Mouse (Mus musculus) NIH3T3 (cell line): Measurements from ENCODE around the gene Smim24.

Experiments
- DNase-seq: peaks from one replicate; pipeline ENCODE4 v3.0.0-alpha.2; 2012; ENCODE audit warnings: low read depth

The Smim24 gene

DNA sequence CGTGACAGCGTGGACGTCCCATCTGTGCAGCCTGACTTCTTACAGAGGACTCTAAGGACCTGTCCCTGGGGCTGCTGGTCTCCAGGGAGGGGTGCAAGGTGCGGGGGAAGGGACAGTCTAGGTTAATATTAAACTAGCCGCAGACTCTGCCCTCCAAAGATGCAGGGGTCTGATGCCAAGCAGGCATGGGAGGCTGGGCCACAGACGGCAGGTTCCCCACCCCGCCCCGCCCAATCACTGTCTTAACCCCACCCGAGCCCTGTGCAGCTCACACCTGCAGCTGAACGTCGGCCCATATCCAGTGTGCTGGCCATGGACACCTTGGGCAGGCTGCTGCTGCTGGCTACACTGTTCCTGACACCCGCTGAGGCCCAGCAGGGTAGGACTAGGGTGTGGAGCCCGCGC is at the start of gene Smim24:
Gene Smim24 (plus strand): TSS at position 271 of the 405 bp plus-strand sequence.
- no peak for DNase-seq

DNA sequence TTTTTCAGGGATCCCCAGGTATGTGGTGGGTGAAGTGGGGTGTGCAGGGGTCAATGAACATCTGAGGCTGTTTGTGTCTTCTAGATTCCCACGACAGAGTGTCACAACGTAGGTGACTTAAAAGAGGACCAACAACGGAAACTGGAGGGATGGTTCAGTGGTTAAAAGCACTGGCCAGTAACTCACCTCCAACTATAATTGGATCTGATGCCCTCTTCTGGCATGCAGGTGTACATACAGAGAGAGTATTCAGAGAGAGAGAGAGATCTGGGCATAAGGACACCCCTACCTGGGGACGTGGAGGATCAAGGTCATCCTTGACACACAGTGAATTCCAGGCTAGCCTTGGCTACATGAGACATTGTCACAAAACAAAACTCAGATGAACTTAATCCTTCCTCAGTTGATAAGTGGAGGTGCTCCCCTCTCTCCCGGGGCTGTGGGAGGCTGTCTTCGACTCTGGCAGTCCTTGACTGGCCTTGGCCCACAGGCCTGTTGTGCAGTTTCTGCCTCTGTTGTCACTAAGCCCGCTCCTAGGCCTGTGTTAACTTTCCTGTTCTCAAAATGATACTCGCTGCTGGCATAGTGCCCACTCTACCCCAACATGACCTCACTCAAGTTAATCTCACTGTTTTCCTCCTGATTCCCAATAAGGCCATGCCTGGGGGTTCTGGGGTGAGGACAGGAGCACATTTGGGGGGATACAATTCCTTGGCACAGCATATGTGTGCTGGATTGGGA is 48.3 kb upstream of the Smim24 start:
- DNase-seq, result peak; percentile 43

DNA sequence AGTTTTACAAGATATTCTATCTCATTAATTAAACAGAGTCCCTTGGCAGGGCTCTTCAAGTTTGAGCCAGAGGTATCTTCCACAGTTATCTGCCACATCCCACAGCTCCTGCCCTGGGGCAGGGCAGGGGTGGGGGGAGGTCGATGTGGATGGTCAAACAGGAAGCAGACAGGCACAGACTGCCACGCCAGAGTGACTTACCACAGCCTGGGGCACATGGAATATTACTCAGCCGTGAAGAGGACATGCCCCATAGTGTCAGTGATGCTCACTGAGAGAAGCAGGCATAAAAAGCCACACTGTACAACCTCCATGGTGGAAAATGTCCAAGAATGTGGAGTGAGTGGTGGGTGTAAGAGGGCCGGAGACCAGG is 47.7 kb upstream of the Smim24 start:
- no peak for DNase-seq

DNA sequence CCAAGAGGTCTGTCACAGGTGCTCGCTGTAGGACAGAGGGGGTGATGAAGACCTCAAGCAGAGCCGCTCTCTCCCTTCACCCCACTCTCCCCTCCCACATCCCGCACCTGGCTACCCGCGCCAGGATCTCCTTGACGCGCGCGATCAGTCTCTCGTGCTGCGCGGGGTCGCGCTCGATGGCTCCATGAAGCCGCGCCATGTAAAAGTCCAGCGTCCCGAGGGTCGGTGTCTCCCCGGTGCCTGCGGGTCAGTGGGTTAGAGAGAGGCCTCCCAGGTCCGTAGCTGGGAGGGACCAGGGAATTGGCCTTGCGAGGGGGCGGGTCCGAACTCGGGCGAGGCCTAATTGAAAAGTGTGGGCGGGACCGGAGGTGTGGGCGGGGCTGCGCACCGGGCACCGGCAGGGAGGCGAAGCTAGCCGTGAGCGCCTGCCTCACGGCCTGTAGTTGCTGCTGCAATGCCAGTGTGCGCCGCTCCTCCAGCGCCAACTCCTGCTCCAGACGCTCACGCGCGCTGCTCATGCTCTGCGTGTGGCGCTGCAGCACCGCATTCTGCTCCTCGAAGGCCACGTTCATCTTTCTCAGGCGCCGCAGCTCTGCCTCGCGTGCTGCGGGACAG is 46.3 kb upstream of the Smim24 start:
- no peak for DNase-seq

DNA sequence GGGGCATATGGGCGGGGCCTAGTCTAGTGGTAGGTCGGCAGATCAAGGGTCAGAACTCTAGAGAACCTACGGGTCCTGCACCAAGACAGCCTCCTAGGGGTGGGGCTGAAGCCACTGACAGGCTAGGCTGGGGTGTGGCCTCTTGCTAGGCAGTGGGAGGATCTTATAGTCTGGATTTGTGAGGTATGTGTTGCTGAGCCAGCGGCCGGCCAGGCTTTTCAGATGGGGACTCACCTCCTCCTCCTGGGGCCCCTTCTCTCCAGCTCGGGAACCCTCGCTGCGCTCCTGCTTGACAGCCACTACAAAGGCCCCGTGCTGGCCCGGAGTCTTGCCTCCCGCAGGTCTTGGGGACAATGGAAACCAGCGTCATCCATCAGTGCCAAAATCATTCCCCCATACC is 43.7 kb upstream of the Smim24 start:
- DNase-seq, result peak; percentile 74

DNA sequence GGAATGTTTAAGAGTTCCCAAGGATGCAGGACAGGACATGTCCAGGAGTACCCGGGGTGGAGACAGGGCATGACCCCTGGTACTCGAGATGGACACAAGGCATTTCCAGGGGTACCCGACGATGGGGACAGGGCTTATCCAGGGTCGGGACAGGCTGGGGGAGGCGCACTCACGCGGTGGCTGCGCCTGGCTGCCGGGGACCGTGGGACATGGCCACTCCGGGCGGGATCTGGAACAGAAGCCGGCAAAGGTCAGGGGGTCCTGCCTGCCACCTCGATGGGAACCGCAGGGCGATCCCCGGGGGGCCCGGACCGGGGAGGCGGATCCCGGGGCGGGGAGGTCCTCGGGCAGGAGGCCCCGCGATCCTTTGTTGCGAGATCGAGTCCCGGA is 42.9 kb upstream of the Smim24 start:
- no peak for DNase-seq

DNA sequence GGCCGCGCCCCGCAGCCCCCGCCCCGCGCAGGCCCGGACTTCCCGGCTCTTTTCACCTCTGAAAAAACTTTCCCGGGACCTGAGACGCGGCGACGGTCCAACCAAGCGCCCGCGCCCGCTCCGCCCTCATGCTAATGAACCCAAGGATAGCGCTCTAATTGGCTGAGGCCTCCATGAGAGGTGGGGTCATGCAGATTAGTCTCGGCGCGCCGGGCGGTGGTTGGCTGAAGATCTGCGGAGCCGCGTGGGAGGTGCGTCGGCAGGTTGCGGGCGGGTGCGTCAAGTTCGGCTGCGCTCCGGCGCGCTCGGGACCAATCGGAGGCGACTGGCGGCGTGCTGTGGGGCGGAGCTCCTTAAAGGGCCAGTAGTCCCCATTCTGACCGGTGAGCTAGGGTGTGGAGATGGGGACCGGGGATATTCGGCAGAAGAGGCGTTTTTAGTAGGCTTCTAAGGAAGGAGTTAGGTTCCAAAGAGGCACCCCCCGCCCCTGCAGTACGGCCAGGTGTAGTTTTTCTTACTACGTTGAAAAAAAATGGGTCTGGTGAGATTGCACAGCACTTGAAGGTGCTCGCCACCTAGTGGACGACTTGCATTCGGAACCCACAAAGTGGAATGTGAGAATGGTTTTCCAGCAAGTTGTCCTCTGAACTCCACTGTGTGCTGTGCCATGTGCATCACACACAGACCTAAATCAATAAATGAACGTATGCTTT is 42.3 kb upstream of the Smim24 start, which contains the start of gene Hmg20b:
Gene Hmg20b (minus strand): TSS at position 130 of the 713 bp plus-strand sequence.
- DNase-seq, result peak; percentile 100

DNA sequence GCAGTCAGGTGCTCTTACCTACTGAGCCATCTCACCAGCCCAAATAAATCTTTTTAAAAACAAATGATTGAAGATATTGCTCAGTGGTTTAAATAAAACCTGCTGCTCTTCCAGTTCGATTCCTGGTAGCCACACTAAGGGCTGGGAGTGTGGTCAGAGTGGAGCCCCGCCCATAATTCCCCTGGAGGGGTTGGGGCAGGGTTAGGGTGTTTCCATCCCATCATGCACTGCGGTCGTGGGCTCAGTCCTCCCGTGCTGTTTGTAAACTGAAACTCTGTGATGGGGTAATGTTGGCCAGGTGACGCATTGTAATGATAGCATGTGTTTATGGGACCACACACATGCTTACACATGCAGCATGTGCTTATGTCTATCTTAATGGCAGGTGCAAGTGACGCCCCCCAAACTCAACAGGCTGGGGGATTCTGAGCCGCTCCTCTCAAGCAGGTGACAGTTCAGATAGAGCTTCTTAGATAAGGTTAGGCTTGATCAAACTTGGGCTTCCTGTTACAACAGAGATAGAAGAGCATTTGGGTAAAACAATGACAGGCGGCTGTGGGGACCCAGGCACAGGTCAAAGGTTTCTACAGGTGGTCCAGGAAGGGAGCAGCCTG is 41.1 kb upstream of the Smim24 start:
- peak; percentile 62 for DNase-seq

DNA sequence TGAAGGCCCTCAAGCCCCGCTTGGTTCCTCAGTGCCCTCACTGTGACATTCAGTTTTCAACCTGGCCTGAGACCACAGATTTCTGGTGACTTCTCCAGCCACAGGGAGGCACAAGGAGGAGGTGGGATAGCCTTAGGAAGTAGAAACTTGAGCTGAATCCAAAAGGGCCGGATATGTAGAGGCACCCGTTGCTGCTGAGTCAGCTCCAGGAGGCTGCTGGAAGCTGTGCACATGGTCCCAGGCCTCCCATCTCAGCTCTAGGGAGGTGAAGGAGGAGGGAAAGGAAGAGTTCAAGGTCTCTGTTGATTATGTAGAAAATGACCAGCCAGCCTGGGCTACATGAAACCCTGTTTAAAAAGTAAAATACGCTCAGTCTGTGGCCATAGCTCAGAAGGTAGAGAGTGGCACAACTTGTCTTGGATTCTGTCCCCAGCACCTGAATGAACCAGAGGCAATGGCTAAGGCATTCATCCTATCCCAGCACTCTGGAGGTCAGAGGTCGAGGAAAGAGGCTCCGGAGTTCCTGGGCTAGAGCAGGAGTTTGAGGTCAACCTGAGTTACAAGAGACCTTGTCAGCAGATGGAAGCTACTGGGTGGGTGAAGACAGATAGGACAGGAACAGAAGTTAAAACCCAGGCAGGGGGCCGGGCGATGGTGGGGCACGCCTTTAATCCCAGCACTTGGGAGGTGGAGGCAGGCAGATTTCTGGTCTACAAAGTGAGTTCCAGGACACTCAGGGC is 37.9 kb upstream of the Smim24 start:
- peak; percentile 69 for DNase-seq

DNA sequence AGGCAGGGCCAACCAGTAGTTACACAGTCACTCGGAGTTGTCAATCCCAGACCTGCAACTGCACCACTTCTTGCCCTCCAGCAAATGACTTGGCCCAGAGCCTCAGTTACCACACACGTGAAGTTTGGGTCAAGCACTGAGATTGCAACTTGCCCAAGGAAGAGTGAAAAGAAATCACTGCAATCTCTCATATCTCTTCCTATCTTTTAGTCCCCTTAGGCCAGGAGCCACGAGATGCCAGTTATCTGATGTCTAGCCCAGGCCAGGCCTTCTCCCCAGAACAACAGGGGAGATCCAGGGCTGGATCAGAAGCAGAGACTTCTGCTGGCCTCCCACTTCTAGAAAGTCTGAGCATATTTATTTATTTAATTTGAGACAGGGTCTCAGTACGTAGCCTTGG is 37.3 kb upstream of the Smim24 start:
- DNase-seq, result no peak

DNA sequence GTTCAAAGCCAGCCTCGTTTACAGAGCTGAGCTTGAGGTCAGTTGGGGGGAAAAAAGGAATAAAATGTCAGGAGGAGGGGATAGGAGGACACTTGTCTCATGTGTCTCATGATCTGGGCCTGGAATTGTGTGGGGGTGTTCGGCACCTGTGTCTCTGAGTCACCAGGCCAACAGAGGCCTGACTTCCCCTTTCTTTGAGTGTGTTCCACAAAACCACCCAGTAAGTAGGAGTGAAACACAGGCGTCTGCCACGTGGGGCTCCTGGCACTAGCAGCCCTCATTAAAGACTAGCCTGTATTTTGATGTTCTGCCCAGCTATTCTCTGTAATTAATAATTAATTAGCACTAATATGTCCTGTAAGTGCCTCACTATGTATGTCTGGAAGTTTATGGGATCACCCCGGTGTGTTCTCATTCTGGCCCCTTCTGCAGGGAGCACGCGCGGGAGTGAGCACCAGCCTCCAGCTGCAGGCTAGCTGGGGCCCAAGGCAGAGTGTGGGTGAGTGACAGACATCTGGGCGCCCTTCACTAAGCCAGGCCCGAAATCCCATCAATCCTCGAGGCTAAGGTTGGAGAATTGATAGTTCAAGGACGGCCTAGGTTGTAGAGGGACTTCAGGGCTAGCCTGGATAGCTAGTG is 36.4 kb upstream of the Smim24 start:
- no peak for DNase-seq

DNA sequence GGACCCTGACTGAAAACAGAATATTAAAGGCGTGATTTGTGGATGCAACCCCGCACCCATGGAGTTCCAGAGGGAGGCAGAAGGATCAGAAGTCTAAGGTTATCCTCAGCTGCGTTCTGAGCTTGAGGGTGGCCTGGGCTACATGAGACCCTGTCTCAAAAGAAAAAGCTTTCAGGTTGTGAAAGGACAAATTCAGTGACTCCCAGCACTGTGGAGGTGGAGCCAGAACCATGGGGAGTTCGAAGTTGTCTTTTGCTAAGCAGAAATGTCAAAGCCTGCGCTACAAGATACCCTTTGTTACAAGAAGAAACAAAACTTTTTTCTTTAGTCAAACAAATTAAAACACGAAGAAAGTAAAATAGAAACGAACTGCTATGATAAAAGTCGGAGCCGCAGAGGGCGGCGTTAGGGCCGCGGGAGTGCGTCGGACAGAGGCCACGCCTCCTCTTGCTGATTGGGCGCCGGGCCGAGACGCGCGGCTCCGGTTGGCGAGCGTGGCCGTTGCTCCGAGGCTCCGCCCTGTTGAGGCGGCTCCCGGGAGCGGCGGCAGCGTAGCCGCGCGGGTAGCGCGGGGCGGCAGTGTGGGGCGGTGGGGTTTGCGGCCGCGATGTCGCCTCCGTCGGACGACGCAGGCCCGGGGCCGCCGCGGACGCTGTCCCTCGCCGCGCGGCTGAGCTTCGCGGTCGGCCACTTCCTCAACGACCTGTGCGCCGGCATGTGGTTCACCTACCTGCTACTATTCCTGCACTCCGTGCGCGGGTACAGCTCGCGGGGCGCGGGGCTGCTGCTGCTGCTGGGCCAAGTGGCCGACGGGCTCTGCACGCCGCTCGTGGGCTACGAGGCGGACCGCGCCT is 35.6 kb upstream of the Smim24 start, which contains the start of gene Mfsd12:
Gene Mfsd12 (plus strand): TSS at position 501 of the 854 bp plus-strand sequence.
- DNase-seq, result peak; percentile 97

DNA sequence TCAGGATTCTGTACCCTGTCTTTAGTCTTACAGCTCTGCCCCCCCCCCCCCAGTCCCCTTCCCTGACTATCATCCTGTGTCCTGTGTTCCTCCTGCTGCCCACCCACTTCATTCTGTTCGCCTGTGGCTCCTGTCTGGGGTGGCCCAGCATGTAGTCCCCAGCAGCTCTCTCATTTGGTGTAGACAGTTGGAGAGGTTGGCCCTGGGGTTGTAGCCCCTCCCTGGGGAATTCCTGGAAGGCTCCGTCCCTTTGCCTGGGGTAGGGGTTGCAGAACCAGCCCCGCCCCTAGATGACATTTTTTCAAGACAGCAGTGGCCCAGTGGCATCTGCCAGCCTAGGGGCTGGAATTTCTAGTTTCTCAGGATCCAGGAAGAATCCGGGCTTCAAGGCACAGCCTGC is 34.6 kb upstream of the Smim24 start:
- DNase-seq, result no peak

DNA sequence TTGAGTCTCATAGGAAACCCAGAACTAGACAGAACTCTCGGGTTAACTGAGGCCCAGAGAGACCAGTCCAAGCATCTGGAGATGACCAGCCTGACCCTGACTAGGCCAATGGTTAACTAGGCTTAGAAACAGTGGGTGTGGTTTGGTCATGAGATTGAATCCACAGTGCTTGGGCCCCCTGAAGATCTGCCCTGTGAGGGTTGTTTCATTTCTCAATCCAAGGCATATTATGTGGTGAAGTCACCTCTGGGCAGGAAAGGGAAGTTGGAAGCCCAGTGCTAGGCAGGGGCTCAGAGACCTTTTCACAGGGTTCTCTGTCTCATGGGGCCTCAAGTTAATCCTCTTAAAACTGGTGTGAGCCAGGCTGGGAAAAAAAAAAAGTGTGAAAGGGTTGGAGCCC is 34.0 kb upstream of the Smim24 start:
- peak; percentile 19 for DNase-seq

DNA sequence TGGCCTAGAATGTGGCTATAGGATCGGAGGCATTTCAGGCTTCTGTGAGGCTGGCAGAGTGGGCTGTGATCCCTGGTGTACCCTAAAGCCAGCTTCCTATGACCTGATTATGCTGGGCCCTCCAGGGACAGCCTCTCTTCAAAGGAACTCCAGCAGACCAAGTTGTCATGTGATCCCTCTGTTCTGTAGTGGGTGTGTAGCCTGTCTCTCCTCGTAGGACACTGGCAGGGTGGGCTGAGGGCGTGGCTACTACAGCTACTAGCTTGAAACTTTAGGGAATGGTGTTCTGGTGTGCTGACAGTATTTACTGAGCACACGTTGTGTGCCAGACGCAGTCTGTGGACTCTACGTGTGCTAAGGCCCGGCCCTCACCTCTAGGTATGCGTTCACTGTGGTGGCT is 32.1 kb upstream of the Smim24 start:
- peak; percentile 27 for DNase-seq

DNA sequence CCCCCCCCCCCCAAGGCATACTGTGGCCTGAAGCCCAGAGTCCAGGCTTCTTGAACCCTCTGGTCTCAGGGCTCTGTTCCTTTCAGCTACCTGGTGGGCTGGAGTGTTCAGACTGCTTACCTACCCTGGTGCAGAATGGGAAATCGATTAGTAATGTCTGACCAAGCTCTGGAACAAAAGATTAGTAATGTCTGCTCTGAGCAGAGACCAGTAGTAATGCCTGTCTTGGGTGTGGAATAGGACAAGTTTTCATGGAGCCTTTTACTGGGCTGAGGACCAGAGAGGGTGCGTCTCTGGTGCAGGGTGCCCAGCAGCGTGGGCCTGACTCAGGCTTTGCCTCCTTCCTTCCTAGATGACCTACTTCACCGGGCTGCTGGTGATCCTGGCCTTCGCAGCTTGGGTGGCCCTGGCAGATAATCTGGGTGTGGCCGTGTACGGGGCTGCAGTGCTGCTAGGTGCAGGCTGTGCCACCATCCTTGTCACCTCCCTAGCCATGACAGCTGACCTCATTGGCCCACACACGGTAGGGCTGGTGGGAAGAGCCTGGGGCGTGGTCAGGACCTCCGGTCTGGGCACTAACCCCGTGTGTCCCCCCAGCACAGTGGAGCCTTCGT is 30.4 kb upstream of the Smim24 start:
- peak; percentile 20 for DNase-seq

DNA sequence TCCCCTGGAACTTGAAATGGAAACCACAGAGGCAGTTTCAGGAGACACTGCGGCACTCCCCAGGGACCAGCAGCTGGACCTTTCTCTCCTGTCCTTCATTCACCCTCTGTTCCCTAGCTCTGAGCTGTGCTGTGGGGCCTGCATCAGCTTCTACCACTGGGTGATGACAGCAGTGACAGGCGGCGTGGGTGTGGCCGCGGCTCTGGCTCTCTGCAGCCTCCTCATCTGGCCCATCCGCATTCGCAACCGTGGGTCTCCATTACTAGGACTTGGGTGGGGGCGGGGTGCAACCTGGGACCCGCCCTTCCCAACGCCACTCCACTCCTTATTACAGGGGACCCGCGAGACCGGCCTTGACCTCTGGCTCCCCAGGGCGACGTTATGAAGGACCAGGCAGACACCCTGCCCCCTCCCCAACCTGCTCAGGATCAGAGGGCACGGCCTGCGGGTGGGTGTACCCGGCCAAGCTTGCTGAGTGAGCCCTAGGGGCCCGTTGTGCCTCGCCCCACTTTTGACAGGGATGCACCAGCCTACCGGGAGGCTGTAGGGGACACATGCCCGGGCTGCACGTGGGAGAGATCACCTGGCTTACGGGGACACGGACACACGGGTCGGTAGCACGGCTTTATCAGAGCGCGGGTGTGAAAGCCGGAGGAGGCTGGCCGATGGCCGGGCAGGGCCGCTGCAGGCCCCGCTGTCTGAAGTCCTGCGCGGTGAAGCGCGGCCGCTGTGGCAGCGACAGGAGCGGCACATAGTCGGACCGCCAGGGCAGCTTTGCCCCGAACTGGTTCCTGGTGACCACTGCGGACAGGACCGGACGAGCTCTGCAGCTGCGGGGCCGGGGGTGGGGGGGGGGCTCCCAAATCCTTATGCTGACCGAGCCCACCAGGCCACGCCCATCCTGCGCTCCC is 29.2 kb upstream of the Smim24 start:
- DNase-seq, result no peak

DNA sequence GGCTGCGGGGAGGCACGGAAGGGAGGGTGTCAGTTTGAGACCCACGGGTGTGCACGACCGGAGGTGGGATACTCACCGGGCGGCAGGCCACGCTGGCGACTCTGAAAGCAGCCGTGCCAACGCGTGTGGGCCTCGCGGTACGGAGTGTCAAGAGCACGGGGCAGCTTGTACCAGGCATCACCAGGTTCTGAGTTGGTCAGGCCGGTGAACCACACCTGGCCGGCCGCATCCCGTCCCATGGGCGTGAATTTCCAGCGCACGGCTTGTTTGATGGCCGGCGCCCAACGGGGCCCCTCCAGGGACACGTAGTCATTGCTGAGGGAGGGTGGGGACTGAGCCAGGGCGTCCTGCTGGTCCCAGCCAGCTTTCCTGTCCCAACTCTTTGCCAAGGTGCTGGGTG is 28.2 kb upstream of the Smim24 start:
- DNase-seq, result no peak

DNA sequence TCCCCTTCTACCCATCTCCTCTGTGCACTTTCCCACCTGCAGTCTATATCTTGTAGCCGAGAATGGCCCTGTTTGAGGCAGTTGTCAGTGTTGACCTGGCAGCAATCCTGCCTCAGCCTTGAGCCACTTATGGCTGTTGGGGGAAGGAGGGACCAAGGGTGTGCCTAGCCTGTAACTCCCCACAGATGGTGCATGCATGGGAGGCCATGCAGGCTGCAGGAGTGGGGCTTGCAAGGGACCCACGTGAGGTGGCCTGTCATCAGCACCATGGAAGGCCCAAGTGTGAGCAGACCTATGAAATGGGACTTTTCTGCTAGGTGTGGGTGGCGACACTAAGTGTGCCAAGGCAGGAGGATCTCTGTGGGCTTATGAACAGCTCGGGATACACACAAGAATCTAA is 27.8 kb upstream of the Smim24 start:
- peak; percentile 13 for DNase-seq
